Mouse (Mus musculus): Measurements from ENCODE around the gene Tmub1.

GRCm38 (mm10) chr5:24484963-24485362, 37.3 kb upstream of the Tmub1 start:
- TF ChIP-seq CTCF (IDR thresholded peaks at IDR 0.05; ENCODE audit: extremely low read depth, insufficient read length, insufficient replicate concordance, low read depth, low read length) (no peak), POLR2A (IDR thresholded peaks at IDR 0.05; ENCODE audit: low read depth, low read length) (no peak)

Measured in small intestine, adult 2 months (tissue).